Mouse (Mus musculus) forebrain, embryonic 14.5 days (tissue): ENCODE data around the gene Foxp2. TPM values are rescaled to one million over a fixed set of nuclear protein-coding genes. Genes with fewer than 3 reads are reported as not detected.

Experiments used
- ATAC-seq: fragments of 200-750 bp; cut with Nextera tagmentation; 2 replicates; pipeline ENCODE4 v1.8.0; 2017; ENCODE audit warnings: mild to moderate bottlenecking, moderate library complexity
- DNase-seq: peaks from one replicate; pipeline ENCODE4 v3.0.0-alpha.2; 2015; ENCODE audit warnings: low spot score
- H3K27ac ChIP-seq: fragments of 300-500 bp; sonication (generic); 2 replicates; pipeline ENCODE4 v1.5.1; 2014; ENCODE audit warnings: low read depth, mild to moderate bottlenecking, control low read depth, low read length, moderate library complexity
- H3K27me3 ChIP-seq: fragments of 300-500 bp; sonication (generic); replicated peaks from 2 replicates; pipeline ENCODE4 v1.6.1; 2014; ENCODE audit warnings: low read length, control low read depth, mixed read lengths; ENCODE audit not compliant: control insufficient read depth, insufficient read depth
- H3K36me3 ChIP-seq: fragments of 300-500 bp; sonication (generic); 2 replicates; pipeline ENCODE4 v1.6.1; 2014; ENCODE audit warnings: low read length, control low read depth; ENCODE audit not compliant: control insufficient read depth, insufficient read depth
- H3K4me1 ChIP-seq: fragments of 300-500 bp; sonication (generic); 2 replicates; pipeline ENCODE4 v1.6.1; 2014; ENCODE audit warnings: antibody characterized with exemption, low read length, control low read depth; ENCODE audit not compliant: control insufficient read depth, insufficient read depth
- H3K4me2 ChIP-seq: fragments of 300-500 bp; sonication (generic); 2 replicates; pipeline ENCODE4 v1.6.1; 2014; ENCODE audit warnings: mild to moderate bottlenecking, control low read depth, low read length
- H3K4me3 ChIP-seq: fragments of 300-500 bp; sonication (generic); 2 replicates; pipeline ENCODE4 v1.5.1; 2014; ENCODE audit warnings: low read depth, low read length, control low read depth
- H3K9ac ChIP-seq: fragments of 300-500 bp; sonication (generic); 2 replicates; pipeline ENCODE4 v1.6.1; 2014; ENCODE audit warnings: mild to moderate bottlenecking, low read length, control low read depth, moderate library complexity
- H3K9me3 ChIP-seq: fragments of 300-500 bp; sonication (generic); replicated peaks from 2 replicates; pipeline ENCODE4 v1.6.1; 2016; ENCODE audit warnings: low read length, control low read depth, mixed read lengths; ENCODE audit not compliant: control insufficient read depth
- WGBS: fragments of 180-500 bp; shearing (Covaris S2); extraction: QIAGEN DNeasy Blood & Tissue Kit; methylation state at CpG from one replicate; pipeline ENCODE4 v1.1.7; 2014; 5-methylcytosine and 5-hydroxymethylcytosine counted together
- polyA plus RNA-seq: library from polyadenylated mRNA; unstranded; fragments of >200 nt; fragmentation: Nextera tagmentation; extraction: Ambion mirVana; gene quantifications from 2 replicates; pipeline ENCODE4 v1.2.1, GENCODE M21; 2014

The Foxp2 gene
- polyA plus RNA-seq, 1 experiment from 2014 or later = 26.3 TPM

DNA sequence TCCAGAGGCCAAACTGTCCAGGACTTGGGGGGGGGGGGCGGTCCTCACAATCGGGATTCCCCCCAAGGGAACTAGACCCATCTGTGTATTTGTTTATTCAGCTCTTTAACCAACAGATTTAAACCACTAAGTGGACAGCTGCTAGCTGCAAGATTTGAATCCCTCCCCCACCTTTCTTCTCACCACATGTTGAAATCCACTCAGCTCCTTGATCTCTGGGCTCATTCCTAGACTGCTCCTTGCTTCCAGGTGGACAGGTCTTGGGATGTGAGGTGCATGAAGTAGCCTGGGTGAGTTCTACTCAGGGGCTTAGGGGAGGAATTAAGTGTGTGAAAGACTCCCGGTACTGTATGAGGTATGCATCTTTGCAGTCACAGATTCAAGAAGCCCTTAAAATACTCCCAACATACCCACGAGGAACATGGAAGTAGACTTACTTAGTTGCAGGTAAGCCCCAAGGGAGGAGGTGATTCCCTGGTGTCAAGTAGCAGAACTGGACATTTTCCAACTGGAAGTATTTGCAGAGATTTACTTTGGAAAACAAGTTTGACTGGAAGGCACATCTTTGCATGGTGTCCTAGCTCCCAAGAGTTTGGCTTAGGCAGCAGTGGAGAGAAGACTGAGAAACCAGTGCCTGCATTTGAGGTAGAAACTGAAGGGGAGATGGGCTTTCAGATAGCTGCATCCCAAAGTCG lies 2.3 kb downstream of the Foxp2 start:
- no peaks in the 10 kb centered on the region for H3K9me3 ChIP-seq
- 0 out of 2 replicates have a peak, but pooled peaks cover 2% of the 10 kb centered on the region for H3K27me3 ChIP-seq
- no peaks in the 10 kb centered on the region for H3K36me3 ChIP-seq
- no peak for ATAC-seq
- 49% methylated on average over 5 of the region's 5 CpGs for WGBS
- H3K4me2 ChIP-seq = peak overlapping the region; percentile 88; the same call in 1 of the 2 replicates
- H3K27ac ChIP-seq = no peak overlapping the region
- H3K4me3 ChIP-seq = no peak overlapping the region
- peaks cover 12% of the 10 kb centered on the region for H3K4me1 ChIP-seq
- no peak overlapping the region for H3K9ac ChIP-seq
- no peak for DNase-seq

DNA sequence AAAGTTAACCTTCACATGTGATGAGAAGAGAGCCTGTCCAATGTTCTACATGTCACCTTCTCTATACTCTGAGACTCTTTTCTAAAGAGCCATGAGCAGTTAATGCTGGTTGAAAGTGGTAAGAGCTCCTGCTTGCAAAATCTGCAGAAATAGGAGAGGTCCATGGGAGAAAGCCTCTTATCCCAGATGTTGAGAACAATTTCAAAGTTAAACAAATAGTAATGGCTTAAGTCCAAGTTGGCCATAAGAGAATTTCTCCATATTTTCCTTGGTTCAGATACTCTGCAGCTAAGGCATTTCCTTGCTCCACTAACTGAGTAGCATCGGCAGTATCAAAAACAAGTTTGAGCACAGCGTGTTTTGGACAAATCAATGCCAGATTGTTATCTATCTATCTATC lies 13.9 kb downstream of the Foxp2 start:
- H3K27me3 ChIP-seq = no peaks in the 10 kb centered on the region
- H3K4me3 ChIP-seq = no peak overlapping the region
- no peak for ATAC-seq
- no peak overlapping the region for H3K27ac ChIP-seq
- no peaks in the 10 kb centered on the region for H3K9me3 ChIP-seq
- H3K9ac ChIP-seq = no peak overlapping the region
- no peaks in the 10 kb centered on the region for H3K4me1 ChIP-seq
- no peak for DNase-seq
- H3K4me2 ChIP-seq = no peak overlapping the region
- H3K36me3 ChIP-seq = no peaks in the 10 kb centered on the region
- whole genome bisulfite sequencing = 95% methylated on average over 2 of the region's 2 CpGs

DNA sequence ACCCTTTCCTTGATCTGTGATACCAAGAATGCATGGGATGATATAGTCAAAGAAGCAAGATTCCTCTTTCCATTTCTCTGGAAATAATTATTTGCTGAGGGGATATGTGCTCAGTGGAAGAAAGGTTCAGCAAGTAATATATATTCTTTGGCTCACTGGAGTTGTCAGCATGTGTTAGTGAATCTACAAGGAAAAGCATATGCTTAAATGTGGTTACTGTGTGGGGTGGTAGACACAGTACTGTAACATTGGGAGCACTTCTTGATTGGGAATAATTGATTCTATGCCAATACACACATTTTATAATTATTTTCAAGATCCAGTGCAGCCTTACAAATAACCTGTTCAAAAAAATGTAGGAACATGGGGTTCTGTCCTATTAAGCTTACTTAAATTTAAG lies 21.6 kb downstream of the Foxp2 start:
- ATAC-seq (peak; percentile 65; the same call in 1 of the 2 replicates), DNase-seq (peak; percentile 14)
- H3K4me3 ChIP-seq = no peak overlapping the region

DNA sequence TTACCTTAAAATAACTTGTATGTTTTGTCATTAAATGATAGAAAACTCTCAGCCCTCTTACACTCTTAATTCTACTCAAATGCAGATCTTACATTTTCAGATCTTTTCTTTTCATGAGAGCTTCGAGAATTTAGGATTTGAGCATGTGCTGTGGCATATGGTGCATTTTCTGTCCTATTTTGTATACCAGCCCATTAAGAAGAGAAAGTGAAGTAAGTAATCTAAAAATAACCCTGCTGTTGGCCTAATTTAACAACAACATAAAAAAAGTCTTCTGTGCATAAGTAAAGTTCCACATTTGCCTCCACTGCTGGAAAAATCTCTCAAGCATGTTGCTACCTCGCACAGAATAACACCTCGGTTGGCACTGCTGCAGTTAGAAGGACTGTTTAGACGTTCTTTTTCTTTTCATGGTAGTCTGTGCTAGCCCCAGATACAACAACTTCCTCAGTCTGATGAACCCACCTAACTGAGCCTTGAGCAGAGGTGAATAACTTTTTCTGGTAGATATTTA lies 23.9 kb downstream of the Foxp2 start:
- WGBS = 71% methylated on average over 4 of the region's 4 CpGs
- Histone ChIP-seq H3K4me2 (no peak overlapping the region), H3K27ac (no peak overlapping the region), H3K36me3 (no peaks in the 10 kb centered on the region), H3K9ac (no peak overlapping the region), H3K4me1 (no peaks in the 10 kb centered on the region), H3K27me3 (no peaks in the 10 kb centered on the region), H3K4me3 (no peak overlapping the region), H3K9me3 (no peaks in the 10 kb centered on the region)
- peak; percentile 39 for DNase-seq
- ATAC-seq = peak; percentile 37; the same call in 1 of the 2 replicates

More for the DNA sequence above, 21.6 kb downstream of the Foxp2 start:
- Histone ChIP-seq H3K36me3 (no peaks in the 10 kb centered on the region), H3K4me2 (no peak overlapping the region), H3K4me1 (no peaks in the 10 kb centered on the region), H3K27me3 (no peaks in the 10 kb centered on the region), H3K9ac (no peak overlapping the region), H3K9me3 (no peaks in the 10 kb centered on the region), H3K27ac (no peak overlapping the region)

DNA sequence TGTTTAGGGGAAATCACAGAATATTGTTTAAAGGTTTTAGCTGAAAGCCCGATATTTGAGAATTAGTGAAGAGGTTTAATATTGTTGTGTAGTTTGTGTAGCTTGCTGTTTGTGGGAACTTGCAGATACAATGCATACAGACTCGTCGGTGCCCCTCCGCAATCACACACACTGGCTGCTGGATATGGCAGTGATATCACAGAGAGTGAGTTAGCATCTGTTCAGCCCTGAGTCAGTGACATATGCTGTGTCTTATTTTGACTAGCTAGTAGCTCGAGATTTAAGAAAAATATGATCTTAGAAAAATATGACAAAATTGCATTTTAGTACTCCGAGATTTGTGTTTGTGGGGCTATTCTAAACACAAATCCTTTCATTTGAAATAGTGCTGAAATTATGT lies 49.9 kb downstream of the Foxp2 start:
- ATAC-seq (peak; percentile 67; the same call in 1 of the 2 replicates), DNase-seq (peak; percentile 50)
- H3K4me2 ChIP-seq = no peak overlapping the region
- peaks cover 2% of the 10 kb centered on the region; the same call in 1 of the 2 replicates for H3K9me3 ChIP-seq
- no peak overlapping the region for H3K4me3 ChIP-seq
- no peak overlapping the region for H3K27ac ChIP-seq
- 77% methylated on average over 6 of the region's 6 CpGs for WGBS
- no peaks in the 10 kb centered on the region for H3K27me3 ChIP-seq
- no peak overlapping the region for H3K9ac ChIP-seq
- 0 out of 2 replicates have a peak, but pooled peaks cover 2% of the 10 kb centered on the region for H3K4me1 ChIP-seq
- no peaks in the 10 kb centered on the region for H3K36me3 ChIP-seq

DNA sequence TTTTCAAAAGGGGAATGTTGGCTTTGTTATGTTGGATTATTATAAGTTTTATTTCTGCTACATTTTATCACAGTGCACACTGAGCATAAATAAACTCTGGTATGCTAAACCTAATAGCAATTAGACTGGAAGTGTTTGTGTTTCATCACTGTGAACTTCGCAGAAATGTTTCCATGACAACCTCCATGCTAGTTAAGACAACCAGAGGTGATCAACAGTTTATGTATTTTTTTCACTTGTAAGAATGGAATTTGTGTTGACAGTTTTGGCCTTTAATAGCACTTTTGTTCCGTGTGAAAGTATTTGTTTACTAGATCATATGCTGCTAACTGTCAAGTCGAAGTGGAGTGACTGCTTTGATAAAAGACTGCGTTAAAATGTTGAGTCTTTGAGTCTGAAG lies 51.6 kb downstream of the Foxp2 start:
- no peak overlapping the region for H3K4me3 ChIP-seq
- 13% methylated on average over 4 of the region's 4 CpGs for WGBS
- H3K9ac ChIP-seq = no peak overlapping the region
- no peak for ATAC-seq
- peaks cover 2% of the 10 kb centered on the region; the same call in 1 of the 2 replicates for H3K9me3 ChIP-seq
- 0 out of 2 replicates have a peak, but pooled peaks cover 2% of the 10 kb centered on the region for H3K4me1 ChIP-seq
- no peak overlapping the region for H3K27ac ChIP-seq
- H3K27me3 ChIP-seq = no peaks in the 10 kb centered on the region
- no peak overlapping the region for H3K4me2 ChIP-seq
- no peaks in the 10 kb centered on the region for H3K36me3 ChIP-seq
- peak; percentile 48 for DNase-seq

DNA sequence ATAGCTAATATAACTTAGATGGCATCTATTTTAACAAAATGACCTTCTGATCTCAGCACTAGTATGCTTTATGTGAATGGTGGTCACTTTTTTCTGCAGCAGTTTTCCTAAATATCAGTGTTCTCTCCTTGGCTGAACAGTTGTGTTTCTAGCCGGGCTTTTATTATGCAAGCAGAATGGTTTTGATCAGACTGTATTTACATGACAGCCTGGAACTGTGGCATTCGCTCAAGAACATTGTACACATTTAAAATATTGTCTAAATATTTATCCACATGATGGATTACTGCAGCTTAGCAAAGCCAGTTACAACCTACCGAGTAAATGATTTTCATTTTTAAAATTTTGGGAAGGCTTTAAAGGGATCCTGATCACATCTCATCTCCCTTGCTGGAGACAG lies 75.9 kb downstream of the Foxp2 start:
- H3K27ac ChIP-seq = no peak overlapping the region
- H3K9ac ChIP-seq = no peak overlapping the region
- no peaks in the 10 kb centered on the region for H3K9me3 ChIP-seq
- H3K4me3 ChIP-seq = no peak overlapping the region
- no peaks in the 10 kb centered on the region for H3K4me1 ChIP-seq
- 38% methylated on average over 3 of the region's 3 CpGs for WGBS
- no peak overlapping the region for H3K4me2 ChIP-seq
- H3K36me3 ChIP-seq = no peaks in the 10 kb centered on the region
- ATAC-seq (peak; percentile 40; the same call in 1 of the 2 replicates), DNase-seq (peak; percentile 59)
- no peaks in the 10 kb centered on the region for H3K27me3 ChIP-seq

DNA sequence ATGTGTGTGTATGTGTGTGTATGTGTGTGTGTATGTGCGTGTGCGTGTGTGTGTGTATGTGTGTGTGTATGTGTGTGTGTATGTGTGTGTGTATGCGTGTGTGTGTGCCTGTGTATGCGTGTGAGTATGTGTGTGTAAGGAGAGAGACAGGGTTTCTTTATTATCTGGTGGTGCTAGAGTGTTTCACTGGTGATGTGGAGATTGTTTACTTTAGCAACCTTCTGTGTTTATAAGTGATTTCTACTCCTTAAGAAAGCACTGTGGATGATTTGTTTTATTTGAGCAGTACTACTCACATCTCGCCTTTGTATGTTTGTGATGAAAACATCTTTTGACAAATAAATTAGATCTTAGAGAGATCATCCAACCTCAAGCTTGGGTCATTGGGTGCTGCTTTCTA lies 77.1 kb downstream of the Foxp2 start:
- no peak for ATAC-seq
- H3K4me3 ChIP-seq = no peak overlapping the region
- H3K4me1 ChIP-seq = no peaks in the 10 kb centered on the region
- no peak overlapping the region for H3K4me2 ChIP-seq
- no peaks in the 10 kb centered on the region for H3K27me3 ChIP-seq
- no peak overlapping the region for H3K27ac ChIP-seq
- no peak overlapping the region for H3K9ac ChIP-seq
- H3K36me3 ChIP-seq = no peaks in the 10 kb centered on the region
- WGBS = 84% methylated on average over 5 of the region's 5 CpGs
- DNase-seq = no peak
- no peaks in the 10 kb centered on the region for H3K9me3 ChIP-seq

DNA sequence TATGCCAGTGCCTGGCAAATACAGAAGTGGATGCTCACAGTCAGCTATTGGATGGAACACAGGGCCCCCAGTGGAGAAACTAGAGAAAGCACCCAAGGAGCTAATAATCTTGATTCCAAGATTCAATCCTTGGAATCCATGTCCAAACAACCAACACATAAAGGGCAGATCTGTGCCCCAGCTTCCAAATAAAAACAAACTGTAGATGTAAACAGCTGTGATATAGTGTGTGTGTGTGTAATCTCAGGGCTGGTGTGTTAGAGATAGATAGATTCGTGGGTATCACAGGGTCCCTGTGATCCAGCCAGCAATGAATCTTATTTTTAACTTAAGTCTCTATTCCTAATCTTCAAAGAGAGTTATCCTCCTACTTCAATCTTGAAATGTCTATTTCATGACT lies 107.0 kb downstream of the Foxp2 start:
- no peaks in the 10 kb centered on the region for H3K27me3 ChIP-seq
- H3K27ac ChIP-seq = no peak overlapping the region
- no peak overlapping the region for H3K4me2 ChIP-seq
- no peak overlapping the region for H3K9ac ChIP-seq
- ATAC-seq (no peak), DNase-seq (no peak)
- no peak overlapping the region for H3K4me3 ChIP-seq
- no peaks in the 10 kb centered on the region for H3K36me3 ChIP-seq
- H3K4me1 ChIP-seq = no peaks in the 10 kb centered on the region
- no peaks in the 10 kb centered on the region for H3K9me3 ChIP-seq
- 96% methylated on average over 1 of the region's 1 CpGs for WGBS
